In genomic region chr4:98796591-98797341, GRCm38 (mm10) we compare ENCODE assay signal across 10 mouse cellular contexts. TPM values are rescaled to one million over a fixed set of nuclear protein-coding genes. Genes with fewer than 3 reads are reported as not detected.
DNase-seq lines count a peak whose midpoint lies in the region; ATAC-seq and TF ChIP-seq lines count a peak whose summit lies in the region.
"Had no signal": no experiment of that assay in that cellular context is flagged by ENCODE, and none has a peak within 500 bp of the region (broad histone marks: within the 10 kb centered on the region; RNA-seq: fewer than 3 reads in every experiment).

No protein-coding gene starts in this region.

- no peak for DNase-seq in kidney, postnatal 25 days
- peak; percentile 65 for DNase-seq in brain, embryonic 14.5 days (ENCODE audit: low read depth)
- peak; percentile 48 for DNase-seq in lung, postnatal 0 days (ENCODE audit: low spot score)
- DNase-seq in T-cell, adult 2 months (ENCODE audit: low spot score), result no peak
- DNase-seq in liver, embryonic 11.5 days (ENCODE audit: low spot score), result no peak
- DNase-seq in MN1 (ENCODE audit: low spot score), result no peak

- 50% methylated on average over 11 of the region's 11 CpGs for WGBS in kidney, embryonic 16.5 days
- WGBS in heart, embryonic 14.5 days, result 51% methylated on average over 11 of the region's 11 CpGs
- 53% methylated on average over 11 of the region's 11 CpGs for WGBS in lung, postnatal 0 days
- WGBS in liver, embryonic 11.5 days, result 78% methylated on average over 11 of the region's 11 CpGs

- no peak overlapping the region for H3K9ac ChIP-seq in kidney, embryonic 16.5 days (replicated peaks; ENCODE audit: low read length)
- H3K9ac ChIP-seq in heart, embryonic 14.5 days (ENCODE audit: low read length), result no peak overlapping the region; the same call in 1 of the 2 replicates
- H3K9ac ChIP-seq in lung, postnatal 0 days (replicated peaks; ENCODE audit: low read depth), result no peak overlapping the region
- no peak overlapping the region for H3K9ac ChIP-seq in liver, embryonic 11.5 days (ENCODE audit: low read depth, low read length)

- peak; percentile 46; the same call in 1 of the 2 replicates for ATAC-seq in kidney, embryonic 16.5 days (ENCODE audit: low FRiP score, low TSS enrichment)
- ATAC-seq in heart, embryonic 14.5 days (ENCODE audit: insufficient number of reproducible peaks, insufficient read depth, low FRiP score, low read depth), result no peak
- peak; percentile 43 for ATAC-seq in lung, postnatal 0 days
- no peak for ATAC-seq in liver, embryonic 11.5 days (replicated peaks; ENCODE audit: low FRiP score)
- ATAC-seq: Patski had no signal

- TF ChIP-seq CTCF in brain, embryonic 14.5 days (IDR thresholded peaks at IDR 0.05; ENCODE audit: borderline replicate concordance, extremely low read depth, insufficient read depth, insufficient read length), result no peak
- no peak for TF ChIP-seq CTCF in lung, postnatal 0 days (IDR thresholded peaks at IDR 0.05)

- H3K9me3 ChIP-seq in kidney, embryonic 16.5 days (ENCODE audit: low read length), result no peaks in the 10 kb centered on the region
- no peaks in the 10 kb centered on the region for H3K9me3 ChIP-seq in heart, embryonic 14.5 days (ENCODE audit: control insufficient read depth, low read length)
- no peaks in the 10 kb centered on the region for H3K9me3 ChIP-seq in lung, postnatal 0 days (ENCODE audit: low read length)
- H3K9me3 ChIP-seq in liver, embryonic 11.5 days (ENCODE audit: control insufficient read depth, low read length), result no peaks in the 10 kb centered on the region

- TF ChIP-seq POLR2A in brain, embryonic 14.5 days (IDR thresholded peaks at IDR 0.05; ENCODE audit: borderline replicate concordance, extremely low read depth, insufficient read depth, insufficient read length, poor library complexity, severe bottlenecking), result no peak

- H3K4me3 ChIP-seq in kidney, embryonic 16.5 days (ENCODE audit: low read length), result no peak overlapping the region
- H3K4me3 ChIP-seq in heart, embryonic 14.5 days (ENCODE audit: control insufficient read depth in 1 of 2, insufficient read depth in 1 of 2, low read depth in 1 of 2, low read length in 2 of 2), result no peak overlapping the region
- H3K4me3 ChIP-seq in lung, postnatal 0 days (ENCODE audit: low read depth, low read length), result no peak overlapping the region
- no peak overlapping the region for H3K4me3 ChIP-seq in liver, embryonic 11.5 days (ENCODE audit: low read depth, low read length)

- H3K36me3 ChIP-seq in kidney, embryonic 16.5 days (ENCODE audit: insufficient read depth, low read length), result no peaks in the 10 kb centered on the region
- H3K36me3 ChIP-seq in heart, embryonic 14.5 days (ENCODE audit: control insufficient read depth, insufficient read depth, low read length), result no peaks in the 10 kb centered on the region
- no peaks in the 10 kb centered on the region for H3K36me3 ChIP-seq in lung, postnatal 0 days (ENCODE audit: insufficient read depth, low read length)
- no peaks in the 10 kb centered on the region for H3K36me3 ChIP-seq in liver, embryonic 11.5 days (ENCODE audit: control insufficient read depth, insufficient read depth, low read length)

- no peaks in the 10 kb centered on the region for H3K27me3 ChIP-seq in kidney, embryonic 16.5 days (ENCODE audit: insufficient read depth, low read length)
- no peaks in the 10 kb centered on the region for H3K27me3 ChIP-seq in heart, embryonic 14.5 days (ENCODE audit: control insufficient read depth, insufficient read depth, low read length)
- no peaks in the 10 kb centered on the region for H3K27me3 ChIP-seq in lung, postnatal 0 days (replicated peaks; ENCODE audit: insufficient read depth, low read length)
- no peaks in the 10 kb centered on the region for H3K27me3 ChIP-seq in liver, embryonic 11.5 days (replicated peaks; ENCODE audit: control insufficient read depth, insufficient read depth, low read length)
- H3K27me3 ChIP-seq: Patski had no signal

- H3K27ac ChIP-seq in kidney, embryonic 16.5 days (ENCODE audit: low read length), result peak overlapping the region; percentile 72
- peak overlapping the region; percentile 61 to 79 for H3K27ac ChIP-seq in heart, embryonic 14.5 days (replicated peaks in 1 of 2; ENCODE audit: control insufficient read depth in 1 of 2, insufficient read depth in 1 of 2, low read depth in 2 of 2, low read length in 2 of 2)
- H3K27ac ChIP-seq in lung, postnatal 0 days (ENCODE audit: low read length), result peak overlapping the region; percentile 35
- H3K27ac ChIP-seq in liver, embryonic 11.5 days (ENCODE audit: low read depth, low read length), result no peak overlapping the region

- no peak overlapping the region for H3K4me2 ChIP-seq in kidney, embryonic 16.5 days (replicated peaks; ENCODE audit: low read depth, low read length)
- H3K4me2 ChIP-seq in heart, embryonic 14.5 days (ENCODE audit: low read length), result peak overlapping the region; percentile 24; the same call in 1 of the 2 replicates
- peak overlapping the region; percentile 17; the same call in 1 of the 2 replicates for H3K4me2 ChIP-seq in lung, postnatal 0 days (replicated peaks; ENCODE audit: low read depth, low read length)
- H3K4me2 ChIP-seq in liver, embryonic 11.5 days, result no peak overlapping the region

- no peak for TF ChIP-seq EP300 in lung, postnatal 0 days (IDR thresholded peaks at IDR 0.05)

- peaks cover 29% of the 10 kb centered on the region; the same call in 1 of the 2 replicates for H3K4me1 ChIP-seq in kidney, embryonic 16.5 days (ENCODE audit: insufficient read depth, low read length)
- peaks cover 13 to 14% of the 10 kb centered on the region in 2 experiments for H3K4me1 ChIP-seq in heart, embryonic 14.5 days (ENCODE audit: control insufficient read depth in 2 of 2, insufficient read depth in 2 of 2, low read length in 2 of 2)
- H3K4me1 ChIP-seq in lung, postnatal 0 days (ENCODE audit: insufficient read depth, low read depth, low read length), result no peaks in the 10 kb centered on the region
- H3K4me1 ChIP-seq in liver, embryonic 11.5 days (replicated peaks; ENCODE audit: control insufficient read depth, insufficient read depth, low read length), result no peaks in the 10 kb centered on the region

RNA-seq across cellular contexts. Expression of gene Kank4, which starts 20.6 kb away (rescaled TPM):
- 2.4 and 2.6 TPM in 2 replicates for polyA plus RNA-seq in kidney, embryonic 16.5 days (2015; fragmentation: Nextera tagmentation; extraction: Ambion mirVana)
- 1.8 and 3.2 TPM in 2 replicates for polyA plus RNA-seq in brain, embryonic 14.5 days (2012; rRNA removed)
- 0.70 and 0.84 TPM in 2 replicates for polyA plus RNA-seq in heart, embryonic 14.5 days (2014; fragmentation: Nextera tagmentation; extraction: Ambion mirVana)
- 0.98 and 1.3 TPM in 2 replicates for polyA plus RNA-seq in lung, postnatal 0 days (2015; fragmentation: Nextera tagmentation; extraction: Ambion mirVana)
- 0.13 and 0.33 TPM in 2 replicates for polyA plus RNA-seq in liver, embryonic 11.5 days (2014; fragmentation: Nextera tagmentation; extraction: Ambion mirVana)
- polyA plus RNA-seq: Patski had no signal

RNA-seq across cellular contexts. Expression of gene I0C0044D17Rik, which starts 26.9 kb away (rescaled TPM):
- polyA plus RNA-seq in kidney, embryonic 16.5 days (2015; fragmentation: Nextera tagmentation; extraction: Ambion mirVana), result not detected in 2 replicates
- polyA plus RNA-seq in brain, embryonic 14.5 days (2012; rRNA removed), result not detected in 2 replicates
- polyA plus RNA-seq in heart, embryonic 14.5 days (2014; fragmentation: Nextera tagmentation; extraction: Ambion mirVana), result not detected in 2 replicates
- polyA plus RNA-seq in lung, postnatal 0 days (2015; fragmentation: Nextera tagmentation; extraction: Ambion mirVana), result not detected in 2 replicates
- not detected in 2 replicates for polyA plus RNA-seq in liver, embryonic 11.5 days (2014; fragmentation: Nextera tagmentation; extraction: Ambion mirVana)
- polyA plus RNA-seq: frontal cortex, adult 2 months; Patski had no signal

Comparison
In these comparisons a context has a peak if more than half of its experiments do, and no peak if none do; other contexts are left out.
1. ATAC-seq: peak in kidney, embryonic 16.5 days (single experiment) and lung, postnatal 0 days (single experiment); none in heart, embryonic 14.5 days (single experiment) and liver, embryonic 11.5 days (single experiment).
2. H3K4me2 ChIP-seq: peak in heart, embryonic 14.5 days (single experiment) and lung, postnatal 0 days (single experiment); none in kidney, embryonic 16.5 days (single experiment) and liver, embryonic 11.5 days (single experiment).
3. DNase-seq: peak in brain, embryonic 14.5 days (single experiment) and lung, postnatal 0 days (single experiment); none in kidney, postnatal 25 days (0 of 2), T-cell, adult 2 months (single experiment), liver, embryonic 11.5 days (single experiment) and MN1 (single experiment).